ENCODE assay signal across 8 mouse cellular contexts in the genomic region with DNA sequence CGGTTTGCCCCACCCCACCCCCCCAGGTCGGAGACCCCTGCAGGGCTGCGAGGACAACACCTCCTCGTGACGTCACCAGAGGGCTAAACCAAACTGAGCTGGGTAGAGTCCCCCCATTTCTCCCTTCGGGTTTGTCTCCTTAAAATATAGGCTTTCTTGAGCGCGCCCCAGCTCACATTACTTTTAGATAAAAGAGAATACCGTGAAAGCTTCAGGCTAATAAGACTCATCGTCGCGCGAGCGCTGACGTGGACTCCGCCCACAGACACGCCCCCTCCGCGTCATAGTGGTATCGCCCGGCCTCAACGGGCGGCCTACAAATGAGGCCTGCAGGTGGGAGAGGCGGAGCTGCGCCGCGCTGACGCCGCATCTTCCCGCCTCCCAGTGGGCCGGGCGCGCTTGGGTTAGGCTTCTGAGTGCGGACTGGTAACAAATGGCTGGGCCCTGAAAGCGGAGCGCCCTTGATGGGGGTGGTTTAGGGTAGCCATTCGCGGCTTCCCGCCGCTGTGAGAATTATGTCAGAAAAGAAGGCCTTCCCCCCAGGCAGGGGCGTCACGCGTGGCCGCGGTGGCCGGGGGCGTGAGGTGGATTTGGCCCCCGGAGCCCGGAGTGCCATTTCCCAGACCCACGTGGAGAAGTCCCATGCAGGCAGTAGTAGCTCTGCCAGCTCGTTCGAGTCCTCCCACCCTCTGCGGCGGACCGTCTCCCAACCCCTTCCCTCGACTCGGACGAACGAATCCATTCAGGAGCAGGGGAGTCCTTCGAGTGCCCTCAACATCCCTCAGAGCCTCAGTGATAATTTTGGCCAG. TPM values are rescaled to one million over a fixed set of nuclear protein-coding genes. Genes with fewer than 3 reads are reported as not detected.
A peak's percentile ranks its signal among the peaks of the same experiment; 100 is the strongest.
DNase-seq lines count a peak whose midpoint lies in the region; ATAC-seq and TF ChIP-seq lines count a peak whose summit lies in the region.

No protein-coding gene starts in this region.

- no peak overlapping the region; the same call in 1 of the 2 replicates for H3K27ac ChIP-seq in embryonic facial prominence, embryonic 11.5 days (replicated peaks; ENCODE audit: low read depth, low read length)
- no peak overlapping the region; the same call in 1 of the 2 replicates for H3K27ac ChIP-seq in intestine, postnatal 0 days (ENCODE audit: low read depth, low read length)
- H3K27ac ChIP-seq in midbrain, embryonic 10.5 days (replicated peaks), result peak overlapping the region; percentile 90

- DNase-seq in adrenal gland, postnatal 25 days, result peak; percentile 88
- peak; percentile 81 for DNase-seq in embryonic facial prominence, embryonic 11.5 days (ENCODE audit: low spot score)
- peak; percentile 86 to 90 for DNase-seq in left cerebral cortex, postnatal 36 days (ENCODE audit: low spot score in 2 of 2)
- peak; percentile 82 for DNase-seq in midbrain, embryonic 10.5 days (ENCODE audit: low spot score)
- peak; percentile 82 to 84 for DNase-seq in right cerebral cortex, postnatal 36 days (ENCODE audit: low spot score in 2 of 2)
- peak; percentile 83 to 84 for DNase-seq in urinary bladder, postnatal 4 days (ENCODE audit: low spot score in 2 of 2)

- peak overlapping the region; percentile 66 for H3K4me2 ChIP-seq in embryonic facial prominence, embryonic 11.5 days (ENCODE audit: low read depth, low read length)
- peak overlapping the region; percentile 75 for H3K4me2 ChIP-seq in intestine, postnatal 0 days (replicated peaks; ENCODE audit: low read depth)

- peak overlapping the region; percentile 46 for H3K4me3 ChIP-seq in embryonic facial prominence, embryonic 11.5 days (ENCODE audit: low read depth, low read length)
- peak overlapping the region; percentile 47 for H3K4me3 ChIP-seq in intestine, postnatal 0 days (ENCODE audit: low read depth, low read length)
- peak overlapping the region; percentile 60 for H3K4me3 ChIP-seq in midbrain, embryonic 10.5 days

- no peaks in the 10 kb centered on the region for H3K36me3 ChIP-seq in embryonic facial prominence, embryonic 11.5 days (replicated peaks; ENCODE audit: control insufficient read depth, insufficient read depth, low read depth, low read length)
- H3K36me3 ChIP-seq in intestine, postnatal 0 days (ENCODE audit: control insufficient read depth, insufficient read depth), result no peaks in the 10 kb centered on the region
- no peaks in the 10 kb centered on the region for H3K36me3 ChIP-seq in midbrain, embryonic 10.5 days

- ATAC-seq in embryonic facial prominence, embryonic 11.5 days (replicated peaks; ENCODE audit: insufficient number of reproducible peaks, low FRiP score, low TSS enrichment, low read depth), result peak; percentile 95
- peak; percentile 89 for ATAC-seq in granulocyte monocyte progenitor cell, adult 5-6 weeks (replicated peaks; ENCODE audit: poor library complexity, severe bottlenecking)
- ATAC-seq in intestine, postnatal 0 days, result peak; percentile 98

- H3K9me3 ChIP-seq in embryonic facial prominence, embryonic 11.5 days (replicated peaks; ENCODE audit: control insufficient read depth, low read length), result no peaks in the 10 kb centered on the region
- H3K9me3 ChIP-seq in intestine, postnatal 0 days (ENCODE audit: control insufficient read depth), result no peaks in the 10 kb centered on the region
- no peaks in the 10 kb centered on the region for H3K9me3 ChIP-seq in midbrain, embryonic 10.5 days (replicated peaks)

- TF ChIP-seq CTCF in intestine, postnatal 0 days (IDR thresholded peaks at IDR 0.05; ENCODE audit: low read depth), result no peak

- H3K4me1 ChIP-seq in embryonic facial prominence, embryonic 11.5 days (ENCODE audit: control insufficient read depth, insufficient read depth, low read length), result no peaks in the 10 kb centered on the region
- no peaks in the 10 kb centered on the region for H3K4me1 ChIP-seq in intestine, postnatal 0 days (replicated peaks; ENCODE audit: control insufficient read depth, insufficient read depth, low read length)
- no peaks in the 10 kb centered on the region for H3K4me1 ChIP-seq in midbrain, embryonic 10.5 days

- WGBS in embryonic facial prominence, embryonic 11.5 days, result 8% methylated on average over 60 of the region's 60 CpGs
- 12% methylated on average over 59 of the region's 60 CpGs for WGBS in intestine, postnatal 0 days
- WGBS in midbrain, embryonic 10.5 days, result 17% methylated on average over 60 of the region's 60 CpGs

- peak overlapping the region; percentile 58 for H3K9ac ChIP-seq in embryonic facial prominence, embryonic 11.5 days (replicated peaks; ENCODE audit: low read length)
- H3K9ac ChIP-seq in intestine, postnatal 0 days (ENCODE audit: low read depth, low read length), result peak overlapping the region; percentile 46

- intact Hi-C loops in left cerebral cortex, postnatal 36 days (cut with DNase I), result no loop called here

- H3K27me3 ChIP-seq in embryonic facial prominence, embryonic 11.5 days (ENCODE audit: control insufficient read depth, insufficient read depth, low read length), result no peaks in the 10 kb centered on the region
- no peaks in the 10 kb centered on the region for H3K27me3 ChIP-seq in intestine, postnatal 0 days (replicated peaks; ENCODE audit: control insufficient read depth, insufficient read depth, low read length)
- H3K27me3 ChIP-seq in midbrain, embryonic 10.5 days (ENCODE audit: low read depth, poor library complexity, severe bottlenecking), result no peaks in the 10 kb centered on the region

RNA-seq across cellular contexts. Expression of gene Maoa, which starts 1.1 kb away (rescaled TPM):
- 26.1 and 31.7 TPM in 2 replicates for total RNA-seq in adrenal gland, postnatal 25 days (2021)
- polyA plus RNA-seq in embryonic facial prominence, embryonic 11.5 days (2014; fragmentation: Nextera tagmentation; extraction: Ambion mirVana), result 17.4 and 18.3 TPM in 2 replicates
- 6.3 and 11.0 TPM in 2 replicates for total RNA-seq in granulocyte monocyte progenitor cell, adult 5-6 weeks (2014; fragmentation: Nextera tagmentation)
- total RNA-seq in granulocyte monocyte progenitor cell, adult 5-6 weeks (2017), result 16.6 and 16.7 TPM in 2 replicates
- 6.3 and 6.5 TPM in 2 replicates for polyA plus RNA-seq in intestine, postnatal 0 days (2015; fragmentation: Nextera tagmentation; extraction: Ambion mirVana)
- total RNA-seq in left cerebral cortex, postnatal 36 days (2021), result 10 to 100 TPM; 17.1 to 19.2 TPM
- polyA plus RNA-seq in midbrain, embryonic 10.5 days (2016; fragmentation: Nextera tagmentation; extraction: Ambion mirVana), result 17.1 and 17.6 TPM in 2 replicates
